Comparison of ENCODE assay signal across 21 mouse cellular contexts in the genomic region with DNA sequence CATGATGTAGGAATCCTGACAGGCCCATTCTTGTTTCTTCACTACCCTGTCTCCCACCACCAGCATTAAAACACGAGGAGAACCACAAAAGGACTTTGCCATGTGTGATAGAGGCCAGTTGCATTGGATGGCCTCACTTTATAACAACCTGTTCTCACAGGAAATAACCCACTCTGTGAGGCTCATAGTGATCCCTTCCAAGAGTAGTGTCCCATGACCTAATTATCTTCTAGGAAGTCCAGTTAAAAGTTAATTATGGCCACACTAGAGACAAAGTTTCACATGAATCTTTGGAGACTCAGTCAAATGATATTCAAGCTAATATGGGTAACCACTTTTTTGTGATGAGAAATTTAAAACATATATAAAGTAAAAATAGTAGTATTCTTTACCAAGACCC. TPM values are rescaled to one million over a fixed set of nuclear protein-coding genes. Genes with fewer than 3 reads are reported as not detected.
DNase-seq lines count a peak whose midpoint lies in the region; ATAC-seq and TF ChIP-seq lines count a peak whose summit lies in the region.
"Had no signal": no experiment of that assay in that cellular context is flagged by ENCODE, and none has a peak within 500 bp of the region (broad histone marks: within the 10 kb centered on the region; RNA-seq: fewer than 3 reads in every experiment).

No protein-coding gene starts in this region.

- no peak for TF ChIP-seq EP300 in liver, postnatal 0 days (IDR thresholded peaks at IDR 0.05; ENCODE audit: low read depth)

- no peak overlapping the region for H3K4me3 ChIP-seq in kidney, adult 2 months (ENCODE audit: insufficient read depth, low read depth, low read length)
- no peak overlapping the region for H3K4me3 ChIP-seq in kidney, embryonic 16.5 days (ENCODE audit: low read length)
- no peak overlapping the region for H3K4me3 ChIP-seq in liver, adult 2 months (ENCODE audit: insufficient read depth, low read depth, low read length)
- no peak overlapping the region for H3K4me3 ChIP-seq in liver, postnatal 0 days (ENCODE audit: low read depth, low read length)

- no peak overlapping the region for H3K27ac ChIP-seq in kidney, adult 2 months (ENCODE audit: insufficient read depth, low read depth, low read length)
- no peak overlapping the region for H3K27ac ChIP-seq in kidney, embryonic 16.5 days (ENCODE audit: low read length)
- no peak overlapping the region for H3K27ac ChIP-seq in liver, adult 2 months (replicated peaks; ENCODE audit: insufficient read depth, low read depth, low read length)
- no peak overlapping the region for H3K27ac ChIP-seq in liver, postnatal 0 days (ENCODE audit: low read depth)

- ATAC-seq in kidney, embryonic 16.5 days (ENCODE audit: low FRiP score, low TSS enrichment), result no peak
- no peak for ATAC-seq in liver, postnatal 0 days
- ATAC-seq: activated CD4-positive, CD25-positive, alpha-beta regulatory T cell, adult 4 months; CD4-positive, CD25-positive, alpha-beta regulatory T cell, adult 4 months; Patski had no signal

- no peaks in the 10 kb centered on the region for H3K27me3 ChIP-seq in kidney, adult 2 months (replicated peaks; ENCODE audit: control insufficient read depth, insufficient read depth, low read length)
- no peaks in the 10 kb centered on the region for H3K27me3 ChIP-seq in kidney, embryonic 16.5 days (ENCODE audit: insufficient read depth, low read length)
- H3K27me3 ChIP-seq in liver, adult 2 months (ENCODE audit: control insufficient read depth, insufficient read depth, low read length), result no peaks in the 10 kb centered on the region
- H3K27me3 ChIP-seq in liver, postnatal 0 days (ENCODE audit: insufficient read depth, low read length), result no peaks in the 10 kb centered on the region
- H3K27me3 ChIP-seq: CH12.LX, Patski had no signal

- no peaks in the 10 kb centered on the region for H3K79me2 ChIP-seq in liver, adult 2 months (ENCODE audit: control insufficient read depth, insufficient read depth, low read length)

- H3K4me1 ChIP-seq in kidney, adult 2 months (ENCODE audit: control insufficient read depth, insufficient read depth, low read length), result no peaks in the 10 kb centered on the region
- no peaks in the 10 kb centered on the region for H3K4me1 ChIP-seq in kidney, embryonic 16.5 days (ENCODE audit: insufficient read depth, low read length)
- peaks cover 7% of the 10 kb centered on the region for H3K4me1 ChIP-seq in liver, adult 2 months (ENCODE audit: control insufficient read depth, insufficient read depth, low read length)
- no peaks in the 10 kb centered on the region for H3K4me1 ChIP-seq in liver, postnatal 0 days (ENCODE audit: insufficient read depth)

- no peaks in the 10 kb centered on the region for H3K9me3 ChIP-seq in kidney, embryonic 16.5 days (ENCODE audit: low read length)
- H3K9me3 ChIP-seq in liver, postnatal 0 days (ENCODE audit: low read length), result no peaks in the 10 kb centered on the region
- H3K9me3 ChIP-seq: G1E had no signal

- DNase-seq in kidney, adult 2 months, result peak; percentile 59
- peak; percentile 3 for DNase-seq in kidney, adult 9 months
- DNase-seq in kidney, postnatal 4 days, result no peak
- peak; percentile 66 for DNase-seq in liver, adult 2 months (ENCODE audit: extremely low read depth, low read depth, low spot score)
- no peak for DNase-seq in liver, postnatal 0 days
- DNase-seq: adrenal gland, adult 2 months; adrenal gland, adult 8-10 months; adrenal gland, postnatal 10 days; adrenal gland, postnatal 14 days; adrenal gland, postnatal 25 days; adrenal gland, postnatal 36 days; B cell, adult 2 months; cerebellum, adult 11 months; cerebellum, adult 11-12 months; cerebellum, adult 18-20 months had no signal

- no peak overlapping the region for H3K4me2 ChIP-seq in kidney, embryonic 16.5 days (replicated peaks; ENCODE audit: low read depth, low read length)
- no peak overlapping the region for H3K4me2 ChIP-seq in liver, postnatal 0 days (ENCODE audit: low read depth, low read length)

- no peaks in the 10 kb centered on the region for H3K36me3 ChIP-seq in kidney, adult 2 months (ENCODE audit: control insufficient read depth, insufficient read depth, low read length)
- H3K36me3 ChIP-seq in kidney, embryonic 16.5 days (ENCODE audit: insufficient read depth, low read length), result no peaks in the 10 kb centered on the region
- peaks cover 3% of the 10 kb centered on the region; the same call in 1 of the 2 replicates for H3K36me3 ChIP-seq in liver, adult 2 months (ENCODE audit: control insufficient read depth, insufficient read depth, low read length)
- H3K36me3 ChIP-seq in liver, postnatal 0 days (replicated peaks; ENCODE audit: insufficient read depth, low read length), result 0 out of 2 replicates have a peak, but pooled peaks cover 2% of the 10 kb centered on the region
- H3K36me3 ChIP-seq: G1E had no signal

- WGBS in kidney, adult 2 months, result 35% methylated on average over 1 of the region's 1 CpGs
- WGBS in kidney, embryonic 16.5 days, result 39% methylated on average over 1 of the region's 1 CpGs
- WGBS in liver, adult 2 months, result 20% methylated on average over 1 of the region's 1 CpGs
- WGBS in liver, postnatal 0 days (ENCODE audit: insufficient replicate concordance), result 53% methylated on average over 1 of the region's 1 CpGs

- TF ChIP-seq POLR2A in kidney, adult 2 months (IDR thresholded peaks at IDR 0.05; ENCODE audit: low read depth, low read length), result no peak
- no peak for TF ChIP-seq POLR2A in liver, adult 2 months (IDR thresholded peaks at IDR 0.05; ENCODE audit: extremely low read depth, insufficient read depth, low read length)

- no peak for TF ChIP-seq CTCF in kidney, adult 2 months (conservative IDR thresholded peaks at IDR 0.05; ENCODE audit: insufficient read depth, insufficient read length, low read depth, low read length)
- TF ChIP-seq CTCF in liver, adult 2 months (IDR thresholded peaks at IDR 0.05; ENCODE audit: low read depth, low read length), result no peak
- TF ChIP-seq CTCF in liver, postnatal 0 days (IDR thresholded peaks at IDR 0.05; ENCODE audit: low read depth), result no peak

- no peak overlapping the region for H3K9ac ChIP-seq in kidney, embryonic 16.5 days (replicated peaks; ENCODE audit: low read length)
- H3K9ac ChIP-seq in liver, adult 2 months (ENCODE audit: low read depth, low read length), result no peak overlapping the region
- H3K9ac ChIP-seq in liver, postnatal 0 days (replicated peaks), result no peak overlapping the region

RNA-seq across cellular contexts. Expression of a gene that starts 44.6 kb away (rescaled TPM):
- 19.2 and 19.5 TPM in 2 replicates for polyA plus RNA-seq in kidney, adult 2 months (2012; rRNA removed)
- 25.3 and 26.4 TPM in 2 replicates for polyA plus RNA-seq in kidney, embryonic 16.5 days (2015; fragmentation: Nextera tagmentation; extraction: Ambion mirVana)
- 20.3 and 20.9 TPM in 2 replicates for total RNA-seq in liver, adult 2 months (2014; rRNA removed)
- polyA plus RNA-seq in liver, adult 2 months (2012; rRNA removed), result 16.1 and 20.5 TPM in 2 replicates
- 12.3 TPM in 2 replicates for polyA plus RNA-seq in liver, postnatal 0 days (2015; fragmentation: Nextera tagmentation; extraction: Ambion mirVana)

RNA-seq across cellular contexts. Expression of a gene that starts 55.1 kb away (rescaled TPM):
- 4.1 and 5.0 TPM in 2 replicates for polyA plus RNA-seq in kidney, adult 2 months (2012; rRNA removed)
- 33.1 and 34.5 TPM in 2 replicates for polyA plus RNA-seq in kidney, embryonic 16.5 days (2015; fragmentation: Nextera tagmentation; extraction: Ambion mirVana)
- 7.5 and 7.7 TPM in 2 replicates for total RNA-seq in liver, adult 2 months (2014; rRNA removed)
- 1.5 and 3.2 TPM in 2 replicates for polyA plus RNA-seq in liver, adult 2 months (2012; rRNA removed)
- 6.4 and 8.0 TPM in 2 replicates for polyA plus RNA-seq in liver, postnatal 0 days (2015; fragmentation: Nextera tagmentation; extraction: Ambion mirVana)

Comparison
In these comparisons a context has a peak if more than half of its experiments do, and no peak if none do; other contexts are left out.
1. DNase-seq: peak in kidney, adult 2 months (single experiment), kidney, adult 9 months (single experiment) and liver, adult 2 months (single experiment); none in kidney, postnatal 4 days (0 of 2) and liver, postnatal 0 days (single experiment).